In the genomic region with DNA sequence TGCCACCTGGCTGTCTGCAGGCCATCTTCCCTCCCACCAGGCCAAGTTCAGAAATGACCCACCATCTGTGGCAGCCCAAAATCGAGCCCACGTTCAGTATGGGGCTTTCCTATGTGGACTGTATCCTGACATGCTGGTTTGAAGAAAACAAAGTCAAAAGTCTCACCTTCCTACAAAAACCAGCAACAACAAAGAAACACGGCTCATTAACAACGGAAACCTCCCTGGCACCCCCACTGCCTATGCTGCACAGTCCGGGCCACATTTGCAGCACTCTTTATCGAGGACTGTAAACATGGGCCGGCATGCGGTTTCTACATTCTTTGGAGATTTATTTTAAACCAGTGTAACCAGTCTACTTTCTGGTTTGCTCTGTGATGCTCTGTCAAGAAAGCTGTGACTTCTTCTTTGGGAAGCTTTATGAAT, we compare ENCODE assay signal across 11 mouse cellular contexts.
A peak's percentile ranks its signal among the peaks of the same experiment; 100 is the strongest.
DNase-seq lines count a peak whose midpoint lies in the region; ATAC-seq and TF ChIP-seq lines count a peak whose summit lies in the region.
"Had no signal": no experiment of that assay in that cellular context is flagged by ENCODE, and none has a peak within 500 bp of the region (broad histone marks: within the 10 kb centered on the region; RNA-seq: fewer than 3 reads in every experiment).

No protein-coding gene starts in this region.

- peaks cover 44% of the 10 kb centered on the region; the same call in 1 of the 2 replicates for H3K79me2 ChIP-seq in liver, adult 2 months (ENCODE audit: control insufficient read depth, insufficient read depth, low read length)

- DNase-seq in gastrocnemius, adult 2 months: no peak
- no peak for DNase-seq in gastrocnemius, adult 8-10 months (ENCODE audit: low spot score in 2 of 2)
- DNase-seq in liver, adult 2 months (ENCODE audit: extremely low read depth, low read depth, low spot score): no peak
- DNase-seq in midbrain, postnatal 0 days (ENCODE audit: low spot score): no peak
- DNase-seq in frontal cortex, postnatal 14 days (ENCODE audit: low spot score in 2 of 2): no peak
- DNase-seq in adrenal gland, adult 18-20 months (ENCODE audit: low spot score in 2 of 2): no peak
- DNase-seq: kidney, adult 8-10 months; thymus, adult 2 months had no signal

- peaks cover 44% of the 10 kb centered on the region for H3K4me1 ChIP-seq in liver, adult 2 months (ENCODE audit: control insufficient read depth, insufficient read depth, low read length)
- no peaks in the 10 kb centered on the region for H3K4me1 ChIP-seq in liver, embryonic 12.5 days
- peaks cover 30% of the 10 kb centered on the region for H3K4me1 ChIP-seq in forebrain, embryonic 16.5 days (replicated peaks; ENCODE audit: control insufficient read depth, insufficient read depth, low read length)
- no peaks in the 10 kb centered on the region for H3K4me1 ChIP-seq in midbrain, postnatal 0 days (ENCODE audit: insufficient read depth, low read length)

- peak overlapping the region; percentile 100 for H3K27ac ChIP-seq in gastrocnemius, adult 2 months
- peak overlapping the region; percentile 97 for H3K27ac ChIP-seq in liver, adult 2 months (replicated peaks; ENCODE audit: insufficient read depth, low read depth, low read length)
- no peak overlapping the region for H3K27ac ChIP-seq in liver, embryonic 12.5 days
- H3K27ac ChIP-seq in forebrain, embryonic 16.5 days (ENCODE audit: low read length): peak overlapping the region; percentile 87
- 0 out of 2 replicates have a peak overlapping the region, but pooled peaks have one; percentile 12 for H3K27ac ChIP-seq in midbrain, postnatal 0 days (ENCODE audit: low read depth, low read length)
- H3K27ac ChIP-seq: midbrain, embryonic 12.5 days had no signal

- H3K4me3 ChIP-seq in gastrocnemius, adult 2 months: peak overlapping the region; percentile 98
- H3K4me3 ChIP-seq in liver, adult 2 months (ENCODE audit: insufficient read depth, low read depth, low read length): no peak overlapping the region
- H3K4me3 ChIP-seq in liver, embryonic 12.5 days: no peak overlapping the region
- peak overlapping the region; percentile 46 for H3K4me3 ChIP-seq in forebrain, embryonic 16.5 days (replicated peaks; ENCODE audit: low read length)
- peak overlapping the region; percentile 69 for H3K4me3 ChIP-seq in midbrain, postnatal 0 days (ENCODE audit: low read depth, low read length)
- H3K4me3 ChIP-seq: midbrain, embryonic 12.5 days had no signal

- no peak for TF ChIP-seq CTCF in gastrocnemius, adult 2 months (IDR thresholded peaks at IDR 0.05)
- TF ChIP-seq CTCF in liver, adult 2 months (IDR thresholded peaks at IDR 0.05; ENCODE audit: low read depth, low read length): no peak
- TF ChIP-seq CTCF in midbrain, postnatal 0 days (IDR thresholded peaks at IDR 0.05): no peak

- peaks cover 16% of the 10 kb centered on the region for H3K36me3 ChIP-seq in liver, adult 2 months (ENCODE audit: control insufficient read depth, insufficient read depth, low read length)
- peaks cover 8% of the 10 kb centered on the region; the same call in 1 of the 2 replicates for H3K36me3 ChIP-seq in liver, embryonic 12.5 days
- H3K36me3 ChIP-seq in forebrain, embryonic 16.5 days (ENCODE audit: control insufficient read depth, insufficient read depth): no peaks in the 10 kb centered on the region; the same call in 1 of the 2 replicates
- H3K36me3 ChIP-seq in midbrain, postnatal 0 days (ENCODE audit: insufficient read depth, low read length): no peaks in the 10 kb centered on the region

- no peaks in the 10 kb centered on the region for H3K9me3 ChIP-seq in liver, embryonic 12.5 days (replicated peaks)
- H3K9me3 ChIP-seq in forebrain, embryonic 16.5 days (ENCODE audit: control insufficient read depth, low read length): no peaks in the 10 kb centered on the region
- no peaks in the 10 kb centered on the region for H3K9me3 ChIP-seq in midbrain, postnatal 0 days (ENCODE audit: low read length)
- H3K9me3 ChIP-seq: midbrain, embryonic 12.5 days had no signal

- ATAC-seq in liver, embryonic 12.5 days: no peak
- no peak for ATAC-seq in forebrain, embryonic 16.5 days
- no peak for ATAC-seq in midbrain, postnatal 0 days (ENCODE audit: low FRiP score)

- intact Hi-C loops in gastrocnemius, adult 2 months (cut with DNase I): no loop called here

- 28% methylated on average over 8 of the region's 8 CpGs for WGBS in liver, adult 2 months
- WGBS in liver, embryonic 12.5 days (ENCODE audit: insufficient replicate concordance): 76% methylated on average over 8 of the region's 8 CpGs
- 44% methylated on average over 8 of the region's 8 CpGs for WGBS in forebrain, embryonic 16.5 days
- 71% methylated on average over 8 of the region's 8 CpGs for WGBS in midbrain, postnatal 0 days

- H3K27me3 ChIP-seq in liver, adult 2 months (ENCODE audit: control insufficient read depth, insufficient read depth, low read length): no peaks in the 10 kb centered on the region
- H3K27me3 ChIP-seq in liver, embryonic 12.5 days (replicated peaks): peaks cover 8% of the 10 kb centered on the region; the same call in 1 of the 2 replicates
- H3K27me3 ChIP-seq in forebrain, embryonic 16.5 days (replicated peaks; ENCODE audit: control insufficient read depth, insufficient read depth, low read length): no peaks in the 10 kb centered on the region
- H3K27me3 ChIP-seq in midbrain, postnatal 0 days (ENCODE audit: insufficient read depth, low read length): no peaks in the 10 kb centered on the region
- H3K27me3 ChIP-seq: midbrain, embryonic 12.5 days had no signal

- TF ChIP-seq POLR2A in liver, adult 2 months (IDR thresholded peaks at IDR 0.05; ENCODE audit: extremely low read depth, insufficient read depth, low read length): no peak

- H3K4me2 ChIP-seq in liver, embryonic 12.5 days: no peak overlapping the region
- peak overlapping the region; percentile 49 for H3K4me2 ChIP-seq in forebrain, embryonic 16.5 days (ENCODE audit: low read length)
- peak overlapping the region; percentile 40 for H3K4me2 ChIP-seq in midbrain, postnatal 0 days (ENCODE audit: low read depth, low read length, poor library complexity, severe bottlenecking)
- H3K4me2 ChIP-seq: midbrain, embryonic 12.5 days had no signal

- H3K9ac ChIP-seq in liver, adult 2 months (ENCODE audit: low read depth, low read length): peak overlapping the region; percentile 62
- H3K9ac ChIP-seq in liver, embryonic 12.5 days: no peak overlapping the region
- peak overlapping the region; percentile 71 for H3K9ac ChIP-seq in forebrain, embryonic 16.5 days (replicated peaks; ENCODE audit: low read depth, low read length)
- 0 out of 2 replicates have a peak overlapping the region, but pooled peaks have one; percentile 8 for H3K9ac ChIP-seq in midbrain, postnatal 0 days (replicated peaks; ENCODE audit: low read length, poor library complexity, severe bottlenecking)
- H3K9ac ChIP-seq: midbrain, embryonic 12.5 days had no signal

Comparison
In these comparisons a context has a peak if more than half of its experiments do, and no peak if none do; other contexts are left out.
1. H3K4me3 ChIP-seq: peak in gastrocnemius, adult 2 months (single experiment), forebrain, embryonic 16.5 days (single experiment) and midbrain, postnatal 0 days (single experiment); none in liver, adult 2 months (single experiment) and liver, embryonic 12.5 days (single experiment).